In the genomic region with DNA sequence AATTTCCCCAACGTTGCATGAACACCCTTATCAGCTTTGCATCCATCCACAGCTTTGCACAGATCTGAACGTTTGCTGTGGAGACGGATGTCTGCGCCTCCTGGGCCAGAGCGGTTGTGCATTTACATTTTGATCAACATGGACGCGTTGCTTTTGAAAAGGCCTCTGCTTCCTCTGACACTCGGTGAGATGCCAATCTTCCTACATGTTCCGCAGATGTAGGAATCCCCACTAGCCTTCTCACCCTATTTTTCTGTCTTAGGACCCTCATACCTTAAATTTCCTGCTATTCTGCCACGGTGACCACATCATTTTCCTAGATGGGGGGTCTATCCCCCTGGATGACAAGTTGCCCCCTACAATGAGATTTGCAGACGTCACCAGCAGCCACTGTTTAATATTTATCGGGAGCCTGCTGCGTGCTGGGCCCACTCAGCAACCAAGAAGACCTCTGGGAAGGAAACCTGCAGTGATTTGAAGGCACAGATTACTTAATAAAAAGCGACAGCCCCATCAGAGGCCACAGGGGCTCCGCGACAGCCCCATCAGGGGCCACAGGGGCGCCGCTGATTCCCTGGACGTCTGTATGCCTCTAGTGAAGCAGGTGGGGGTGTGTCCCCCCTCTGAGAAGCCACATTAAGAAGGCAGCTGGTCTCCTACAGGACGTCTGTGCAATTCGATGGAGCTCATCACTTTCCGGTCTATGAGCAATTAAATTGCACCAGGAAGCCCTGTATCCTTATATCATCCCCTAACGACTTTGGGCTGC, we compare ENCODE assay signal across 16 mouse cellular contexts. TPM values are rescaled to one million over a fixed set of nuclear protein-coding genes. Genes with fewer than 3 reads are reported as not detected.
DNase-seq lines count a peak whose midpoint lies in the region; ATAC-seq and TF ChIP-seq lines count a peak whose summit lies in the region.
"Had no signal": no experiment of that assay in that cellular context is flagged by ENCODE, and none has a peak within 500 bp of the region (broad histone marks: within the 10 kb centered on the region; RNA-seq: fewer than 3 reads in every experiment).

No protein-coding gene starts in this region.

- H3K36me3 ChIP-seq in E14TG2a.4 (ENCODE audit: insufficient read depth, low read length), result no peaks in the 10 kb centered on the region
- no peaks in the 10 kb centered on the region for H3K36me3 ChIP-seq in hindbrain, embryonic 10.5 days
- H3K36me3 ChIP-seq in midbrain, embryonic 11.5 days (ENCODE audit: control insufficient read depth, insufficient read depth, low read length), result no peaks in the 10 kb centered on the region
- no peaks in the 10 kb centered on the region for H3K36me3 ChIP-seq in liver, embryonic 12.5 days
- H3K36me3 ChIP-seq: limb, embryonic 15.5 days had no signal

- 0 out of 2 replicates have a peak overlapping the region, but pooled peaks have one; percentile 4 for H3K4me3 ChIP-seq in E14TG2a.4 (replicated peaks; ENCODE audit: low read length)
- H3K4me3 ChIP-seq in hindbrain, embryonic 10.5 days, result peak overlapping the region; percentile 43
- H3K4me3 ChIP-seq in midbrain, embryonic 11.5 days (ENCODE audit: low read depth, low read length), result no peak overlapping the region
- no peak overlapping the region for H3K4me3 ChIP-seq in lung, adult 2 months (replicated peaks; ENCODE audit: extremely low read depth, low read depth, low read length)
- H3K4me3 ChIP-seq in liver, embryonic 12.5 days, result no peak overlapping the region
- H3K4me3 ChIP-seq: gastrocnemius, adult 2 months; limb, embryonic 15.5 days had no signal

- intact Hi-C loops in left cerebral cortex, postnatal 14 days (cut with DNase I), result no loop called here

- H3K9ac ChIP-seq in midbrain, embryonic 11.5 days (ENCODE audit: low read length), result peak overlapping the region; percentile 52
- H3K9ac ChIP-seq in liver, embryonic 12.5 days, result no peak overlapping the region
- H3K9ac ChIP-seq: limb, embryonic 15.5 days had no signal

- no peaks in the 10 kb centered on the region for H3K9me3 ChIP-seq in E14TG2a.4 (ENCODE audit: low read length)
- 0 out of 2 replicates have a peak, but pooled peaks cover 3% of the 10 kb centered on the region for H3K9me3 ChIP-seq in hindbrain, embryonic 10.5 days
- no peaks in the 10 kb centered on the region for H3K9me3 ChIP-seq in midbrain, embryonic 11.5 days (ENCODE audit: control insufficient read depth, low read length)
- no peaks in the 10 kb centered on the region for H3K9me3 ChIP-seq in liver, embryonic 12.5 days (replicated peaks)
- H3K9me3 ChIP-seq: limb, embryonic 15.5 days had no signal

- ATAC-seq in midbrain, embryonic 11.5 days (ENCODE audit: low FRiP score), result peak; percentile 76
- ATAC-seq in liver, embryonic 12.5 days, result no peak

- DNase-seq in brain, embryonic 14.5 days (ENCODE audit: low read depth), result peak; percentile 71
- peak; percentile 73 for DNase-seq in hindbrain, embryonic 10.5 days (ENCODE audit: low spot score)
- DNase-seq in midbrain, embryonic 11.5 days (ENCODE audit: low spot score, missing footprints), result peak; percentile 96
- DNase-seq in left cerebral cortex, postnatal 14 days (ENCODE audit: low spot score in 2 of 2), result no peak
- no peak for DNase-seq in lung, adult 2 months
- DNase-seq: cerebellum, postnatal 25 days; gastrocnemius, adult 2 months; kidney, postnatal 4 days; lung, postnatal 10 days; thymus, postnatal 25 days had no signal

- peaks cover 32% of the 10 kb centered on the region for H3K4me1 ChIP-seq in E14TG2a.4 (replicated peaks; ENCODE audit: low read depth, low read length)
- peaks cover 76% of the 10 kb centered on the region for H3K4me1 ChIP-seq in hindbrain, embryonic 10.5 days (replicated peaks)
- H3K4me1 ChIP-seq in midbrain, embryonic 11.5 days (ENCODE audit: control insufficient read depth, insufficient read depth, low read length), result peaks cover 45% of the 10 kb centered on the region
- H3K4me1 ChIP-seq in lung, adult 2 months (ENCODE audit: control insufficient read depth, insufficient read depth, low read length), result no peaks in the 10 kb centered on the region
- no peaks in the 10 kb centered on the region for H3K4me1 ChIP-seq in liver, embryonic 12.5 days

- TF ChIP-seq POLR2A in brain, embryonic 14.5 days (IDR thresholded peaks at IDR 0.05; ENCODE audit: borderline replicate concordance, extremely low read depth, insufficient read depth, insufficient read length, poor library complexity, severe bottlenecking), result no peak
- no peak for TF ChIP-seq POLR2A in lung, adult 2 months (IDR thresholded peaks at IDR 0.05; ENCODE audit: borderline replicate concordance, extremely low read depth, low read depth, low read length)

- H3K27me3 ChIP-seq in E14TG2a.4 (ENCODE audit: insufficient read depth, low read length), result peaks cover 24% of the 10 kb centered on the region
- no peaks in the 10 kb centered on the region; the same call in 1 of the 2 replicates for H3K27me3 ChIP-seq in hindbrain, embryonic 10.5 days (ENCODE audit: insufficient read depth, poor library complexity, severe bottlenecking)
- H3K27me3 ChIP-seq in midbrain, embryonic 11.5 days (ENCODE audit: control insufficient read depth, insufficient read depth, low read length), result no peaks in the 10 kb centered on the region
- peaks cover 58% of the 10 kb centered on the region for H3K27me3 ChIP-seq in liver, embryonic 12.5 days (replicated peaks)

- no peak for TF ChIP-seq CTCF in E14TG2a.4 (conservative IDR thresholded peaks at IDR 0.05; ENCODE audit: low read length)
- no peak for TF ChIP-seq CTCF in brain, embryonic 14.5 days (IDR thresholded peaks at IDR 0.05; ENCODE audit: borderline replicate concordance, extremely low read depth, insufficient read depth, insufficient read length)
- no peak for TF ChIP-seq CTCF in lung, adult 2 months (IDR thresholded peaks at IDR 0.05; ENCODE audit: insufficient read depth, low read length)

- H3K4me2 ChIP-seq in midbrain, embryonic 11.5 days, result peak overlapping the region; percentile 32
- no peak overlapping the region for H3K4me2 ChIP-seq in liver, embryonic 12.5 days
- H3K4me2 ChIP-seq: limb, embryonic 15.5 days had no signal

- peak overlapping the region; percentile 97 for H3K27ac ChIP-seq in hindbrain, embryonic 10.5 days
- H3K27ac ChIP-seq in midbrain, embryonic 11.5 days (ENCODE audit: low read depth, low read length), result peak overlapping the region; percentile 97
- no peak overlapping the region for H3K27ac ChIP-seq in liver, embryonic 12.5 days
- H3K27ac ChIP-seq: gastrocnemius, adult 2 months; limb, embryonic 15.5 days had no signal

- WGBS in hindbrain, embryonic 10.5 days, result 26% methylated on average over 23 of the region's 23 CpGs
- 18% methylated on average over 23 of the region's 23 CpGs for WGBS in midbrain, embryonic 11.5 days
- WGBS in lung, adult 2 months, result 66% methylated on average over 23 of the region's 23 CpGs
- WGBS in liver, embryonic 12.5 days (ENCODE audit: insufficient replicate concordance), result 58% methylated on average over 23 of the region's 23 CpGs

RNA-seq across cellular contexts. Expression of a gene that starts 19.6 kb away (rescaled TPM):
- 0.20 and 0.30 TPM in 2 replicates for polyA plus RNA-seq in brain, embryonic 14.5 days (2012; rRNA removed)
- polyA plus RNA-seq in hindbrain, embryonic 10.5 days (2016; fragmentation: Nextera tagmentation; extraction: Ambion mirVana), result 7.9 and 11.8 TPM in 2 replicates
- polyA plus RNA-seq in midbrain, embryonic 11.5 days (2014; fragmentation: Nextera tagmentation; extraction: Ambion mirVana), result 9.1 and 9.5 TPM in 2 replicates
- total RNA-seq in left cerebral cortex, postnatal 14 days (2021), result not detected
- not detected in 2 replicates for polyA plus RNA-seq in lung, adult 2 months (2012; rRNA removed)
- polyA plus RNA-seq in liver, embryonic 12.5 days (2016; fragmentation: Nextera tagmentation; extraction: Ambion mirVana), result 0.10 and 0.14 TPM in 2 replicates
- total RNA-seq: gastrocnemius, adult 2 months; heart, postnatal 10 days; neutrophil, adult 5-6 weeks had no signal
- polyA plus RNA-seq: limb, embryonic 15.5 days; small intestine, adult 2 months had no signal

Comparison
In these comparisons a context has a peak if more than half of its experiments do, and no peak if none do; other contexts are left out.
1. H3K4me3 ChIP-seq: peak in E14TG2a.4 (single experiment) and hindbrain, embryonic 10.5 days (single experiment); none in midbrain, embryonic 11.5 days (single experiment), lung, adult 2 months (single experiment) and liver, embryonic 12.5 days (single experiment).
2. DNase-seq: peak in brain, embryonic 14.5 days (single experiment), hindbrain, embryonic 10.5 days (single experiment) and midbrain, embryonic 11.5 days (single experiment); none in left cerebral cortex, postnatal 14 days (0 of 2) and lung, adult 2 months (single experiment).